Mouse (Mus musculus) stomach, embryonic 14.5 days (tissue): ENCODE data around the gene Slc5a10. TPM values are rescaled to one million over a fixed set of nuclear protein-coding genes. Genes with fewer than 3 reads are reported as not detected.

Experiments
- ATAC-seq: fragments of 200-750 bp; cut with Nextera tagmentation; 2 replicates; pipeline ENCODE4 v1.8.0; 2017; ENCODE audit warnings: low read depth, moderate TSS enrichment; ENCODE audit not compliant: insufficient number of reproducible peaks, insufficient read depth, low FRiP score
- H3K27ac ChIP-seq: fragments of 300-500 bp; sonication (generic); 2 replicates; pipeline ENCODE4 v1.5.1; 2014; ENCODE audit warnings: mild to moderate bottlenecking, low read length, moderate library complexity, mixed read lengths
- H3K27me3 ChIP-seq: fragments of 300-500 bp; sonication (generic); 2 replicates; pipeline ENCODE4 v1.6.1; 2014; ENCODE audit warnings: low read length, control low read depth, mixed read lengths; ENCODE audit not compliant: control insufficient read depth, insufficient read depth
- H3K36me3 ChIP-seq: fragments of 300-500 bp; sonication (generic); 2 replicates; pipeline ENCODE4 v1.6.1; 2014; ENCODE audit warnings: mild to moderate bottlenecking, control low read depth, low read length, moderate library complexity, mixed read lengths; ENCODE audit not compliant: control insufficient read depth, insufficient read depth
- H3K4me1 ChIP-seq: fragments of 300-500 bp; sonication (generic); 2 replicates; pipeline ENCODE4 v1.6.1; 2014; ENCODE audit warnings: low read length, control low read depth, mixed read lengths; ENCODE audit not compliant: control insufficient read depth, insufficient read depth
- H3K4me2 ChIP-seq: fragments of 300-500 bp; sonication (generic); replicated peaks from 2 replicates; pipeline ENCODE4 v1.6.1; 2014; ENCODE audit warnings: low read depth, low read length, control low read depth
- H3K4me3 ChIP-seq: fragments of 300-500 bp; sonication (generic); 2 replicates; pipeline ENCODE4 v1.5.1; 2014; ENCODE audit warnings: low read depth, low read length, control low read depth
- H3K9ac ChIP-seq: fragments of 300-500 bp; sonication (generic); replicated peaks from 2 replicates; pipeline ENCODE4 v1.6.1; 2014; ENCODE audit warnings: low read depth, mild to moderate bottlenecking, control low read depth, low read length, moderate library complexity, mixed read lengths
- H3K9me3 ChIP-seq: fragments of 300-500 bp; sonication (generic); 2 replicates; pipeline ENCODE4 v1.6.1; 2016; ENCODE audit warnings: low read depth, low read length, control low read depth; ENCODE audit not compliant: control insufficient read depth
- WGBS: fragments of 180-500 bp; shearing (Covaris S2); extraction: QIAGEN DNeasy Blood & Tissue Kit; methylation state at CpG from one replicate; pipeline ENCODE4 v1.1.7; 2014; 5-methylcytosine and 5-hydroxymethylcytosine counted together
- polyA plus RNA-seq: library from polyadenylated mRNA; unstranded; fragments of >200 nt; fragmentation: Nextera tagmentation; extraction: Ambion mirVana; gene quantifications from 2 replicates; pipeline ENCODE4 v1.2.1, GENCODE M21; 2014

Gene Slc5a10
- polyA plus RNA-seq, 1 experiment from 2014 or later, result not detected

- H3K4me1 ChIP-seq, result peaks cover 9% of the 10 kb centered on the region; the same call in 1 of the 2 replicates
- peak within 1 kb of the TSS; percentile 41 for H3K4me3 ChIP-seq
- no peaks in the 10 kb centered on the region for H3K9me3 ChIP-seq
- peaks cover 12% of the 10 kb centered on the region; the same call in 1 of the 2 replicates for H3K27me3 ChIP-seq
- 2% methylated on average over 76 of the region's 76 CpGs for WGBS
- peak within 1 kb of the TSS; percentile 36 for H3K9ac ChIP-seq
- H3K36me3 ChIP-seq, result no peaks in the 10 kb centered on the region
- peak; percentile 76 for ATAC-seq
- H3K4me2 ChIP-seq, result peak within 1 kb of the TSS; percentile 61
- no peak within 1 kb of the TSS for H3K27ac ChIP-seq
Measured at GRCm38 (mm10) chr11:61683907-61684731, 36.5 kb downstream of the Slc5a10 start, which contains the start of gene Fam83g. TSS of gene Fam83g (plus strand) at chr11:61684091.

GRCm38 (mm10) chr11:61679091-61679866, 41.3 kb downstream of the Slc5a10 start:
- Histone ChIP-seq H3K27me3 (0 out of 2 replicates have a peak, but pooled peaks cover 7% of the 10 kb centered on the region), H3K9me3 (no peaks in the 10 kb centered on the region), H3K4me3 (no peak overlapping the region), H3K9ac (no peak overlapping the region), H3K4me2 (no peak overlapping the region), H3K4me1 (peaks cover 12% of the 10 kb centered on the region), H3K27ac (no peak overlapping the region), H3K36me3 (no peaks in the 10 kb centered on the region)
- WGBS, result 44% methylated on average over 4 of the region's 4 CpGs
- no peak for ATAC-seq

DNA sequence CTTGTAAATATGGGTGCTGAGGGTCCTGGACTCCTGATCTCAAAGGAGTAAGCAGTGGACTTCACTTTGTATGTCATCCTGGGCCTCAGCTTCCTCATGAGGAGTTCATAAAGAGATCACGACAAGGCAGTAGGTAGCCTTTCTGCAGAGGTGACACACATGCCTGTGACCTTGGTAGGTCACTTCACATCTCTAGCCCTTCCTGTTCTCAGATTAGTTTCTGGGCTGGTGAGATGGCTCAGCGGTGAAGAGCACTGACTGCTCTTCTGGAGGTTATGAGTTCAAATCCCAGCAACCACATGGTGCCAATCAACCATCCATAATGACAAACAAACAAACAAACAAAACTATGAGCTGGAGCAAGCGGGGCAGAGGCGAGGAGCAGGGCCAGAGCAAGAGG, 42.9 kb downstream of the Slc5a10 start:
- no peak overlapping the region for H3K27ac ChIP-seq
- H3K9ac ChIP-seq, result no peak overlapping the region
- ATAC-seq, result no peak
- 86% methylated on average over 4 of the region's 4 CpGs for WGBS
- H3K27me3 ChIP-seq, result no peaks in the 10 kb centered on the region
- no peak overlapping the region for H3K4me3 ChIP-seq
- H3K4me2 ChIP-seq, result no peak overlapping the region
- H3K36me3 ChIP-seq, result no peaks in the 10 kb centered on the region
- no peaks in the 10 kb centered on the region for H3K9me3 ChIP-seq
- peaks cover 5% of the 10 kb centered on the region for H3K4me1 ChIP-seq

DNA sequence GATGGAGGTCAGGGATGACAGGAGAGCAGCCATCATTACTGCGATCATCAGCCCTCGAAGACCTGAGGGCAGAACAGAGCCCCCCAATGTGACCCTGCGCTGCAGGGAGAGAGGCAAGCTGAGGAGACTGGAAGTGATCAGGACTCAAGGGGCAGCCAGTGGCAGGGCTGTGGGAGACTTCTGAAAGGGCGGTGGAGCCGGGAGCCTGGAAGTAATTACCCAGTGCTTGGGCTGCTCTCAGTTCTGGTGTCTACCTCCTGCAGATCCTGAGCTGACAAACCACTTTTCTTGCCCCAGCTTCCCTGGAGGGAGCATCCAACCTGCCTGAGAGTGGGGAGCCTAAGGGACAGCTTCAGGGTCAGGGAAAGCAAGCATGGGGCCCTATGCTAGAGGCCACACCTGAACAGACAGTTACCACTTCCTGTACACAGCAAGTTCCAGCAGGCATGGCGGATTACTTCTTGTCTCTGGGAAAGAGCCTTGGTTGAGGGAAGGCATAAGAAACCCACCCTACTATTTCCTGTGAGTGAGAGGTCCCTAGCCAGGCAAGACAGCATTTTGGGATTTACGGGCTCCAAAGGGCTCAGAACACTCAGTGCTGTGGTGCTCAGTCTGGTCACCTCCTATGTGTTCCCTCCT, 44.3 kb downstream of the Slc5a10 start:
- Histone ChIP-seq H3K27me3 (no peaks in the 10 kb centered on the region), H3K36me3 (no peaks in the 10 kb centered on the region), H3K9me3 (no peaks in the 10 kb centered on the region), H3K4me2 (no peak overlapping the region), H3K9ac (no peak overlapping the region), H3K4me1 (peaks cover 9% of the 10 kb centered on the region), H3K27ac (no peak overlapping the region), H3K4me3 (no peak overlapping the region)
- ATAC-seq, result no peak
- WGBS, result 62% methylated on average over 7 of the region's 7 CpGs

- Histone ChIP-seq H3K9me3 (no peaks in the 10 kb centered on the region), H3K27me3 (no peaks in the 10 kb centered on the region), H3K4me2 (no peak overlapping the region), H3K36me3 (no peaks in the 10 kb centered on the region), H3K27ac (no peak overlapping the region), H3K4me1 (peaks cover 9% of the 10 kb centered on the region), H3K9ac (no peak overlapping the region), H3K4me3 (no peak overlapping the region)
- 34% methylated on average over 2 of the region's 2 CpGs for WGBS
- ATAC-seq, result no peak; the same call in 1 of the 2 replicates
Measured at GRCm38 (mm10) chr11:61675332-61675731, 45.3 kb downstream of the Slc5a10 start.

- H3K4me2 ChIP-seq, result no peak overlapping the region
- no peaks in the 10 kb centered on the region for H3K36me3 ChIP-seq
- no peak overlapping the region for H3K9ac ChIP-seq
- no peak overlapping the region for H3K27ac ChIP-seq
- peak; percentile 61; the same call in 1 of the 2 replicates for ATAC-seq
- no peaks in the 10 kb centered on the region for H3K27me3 ChIP-seq
- no peaks in the 10 kb centered on the region for H3K9me3 ChIP-seq
- H3K4me3 ChIP-seq, result no peak overlapping the region
- 7% methylated on average over 8 of the region's 8 CpGs for WGBS
- peaks cover 9% of the 10 kb centered on the region for H3K4me1 ChIP-seq
Measured at GRCm38 (mm10) chr11:61674839-61675159, 45.8 kb downstream of the Slc5a10 start.

GRCm38 (mm10) chr11:61674151-61674838, 46.3 kb downstream of the Slc5a10 start:
- ATAC-seq, result 0 out of 2 replicates have a peak, but pooled peaks have one; percentile 25
- Histone ChIP-seq H3K9ac (no peak overlapping the region), H3K27me3 (no peaks in the 10 kb centered on the region), H3K4me2 (no peak overlapping the region), H3K36me3 (no peaks in the 10 kb centered on the region), H3K4me3 (no peak overlapping the region), H3K9me3 (no peaks in the 10 kb centered on the region), H3K27ac (no peak overlapping the region), H3K4me1 (peaks cover 9% of the 10 kb centered on the region)
- 35% methylated on average over 19 of the region's 19 CpGs for WGBS

GRCm38 (mm10) chr11:61673686-61674085, 46.9 kb downstream of the Slc5a10 start:
- 41% methylated on average over 8 of the region's 8 CpGs for WGBS
- ATAC-seq, result no peak
- Histone ChIP-seq H3K4me3 (no peak overlapping the region), H3K27me3 (no peaks in the 10 kb centered on the region), H3K9me3 (no peaks in the 10 kb centered on the region), H3K27ac (no peak overlapping the region), H3K4me2 (no peak overlapping the region), H3K4me1 (peaks cover 9% of the 10 kb centered on the region), H3K36me3 (no peaks in the 10 kb centered on the region), H3K9ac (no peak overlapping the region)
